Mouse (Mus musculus) WW6 (cell line): ENCODE results near the gene P2rx3.
A peak's percentile ranks its signal among the peaks of the same experiment; 100 is the strongest.

Experiments
- DNase-seq: peaks from one replicate; pipeline ENCODE4 v3.0.0-alpha.2; 2013; ENCODE audit warnings: low read depth, low spot score

Gene P2rx3

GRCm38 (mm10) chr2:85037047-85038026 is at the start of gene P2rx3, which contains the start of gene Ssrp1:
P2rx3 (minus strand) TSS chr2:85037462.
Ssrp1 (plus strand) TSS chr2:85037234.
- DNase-seq: peak; percentile 83

GRCm38 (mm10) chr2:85073751-85074150 is 36.5 kb upstream of the P2rx3 start:
- DNase-seq: no peak

GRCm38 (mm10) chr2:85071921-85072320 is 34.7 kb upstream of the P2rx3 start:
- no peak for DNase-seq

- no peak for DNase-seq
Measured at GRCm38 (mm10) chr2:85070086-85070485, 32.8 kb upstream of the P2rx3 start.

- DNase-seq: no peak
Measured at GRCm38 (mm10) chr2:85068626-85069025, 31.4 kb upstream of the P2rx3 start.

GRCm38 (mm10) chr2:85067903-85068625 is 30.8 kb upstream of the P2rx3 start:
- no peak for DNase-seq

- no peak for DNase-seq
Measured at GRCm38 (mm10) chr2:85066937-85067336, 29.7 kb upstream of the P2rx3 start.

- DNase-seq: no peak
Measured at GRCm38 (mm10) chr2:85065141-85065875, 28.0 kb upstream of the P2rx3 start.

GRCm38 (mm10) chr2:85061107-85061541 is 23.9 kb upstream of the P2rx3 start:
- DNase-seq: no peak

- no peak for DNase-seq
Measured at GRCm38 (mm10) chr2:85060591-85061060, 23.4 kb upstream of the P2rx3 start.

GRCm38 (mm10) chr2:85059677-85060076 is 22.4 kb upstream of the P2rx3 start:
- DNase-seq: no peak

- DNase-seq: no peak
Measured at GRCm38 (mm10) chr2:85056711-85057110, 19.4 kb upstream of the P2rx3 start.

GRCm38 (mm10) chr2:85053192-85053816 is 16.0 kb upstream of the P2rx3 start:
- DNase-seq: no peak

GRCm38 (mm10) chr2:85050746-85051145 is 13.5 kb upstream of the P2rx3 start:
- no peak for DNase-seq

- no peak for DNase-seq
Measured at GRCm38 (mm10) chr2:85050001-85050634, 12.9 kb upstream of the P2rx3 start.

- no peak for DNase-seq
Measured at GRCm38 (mm10) chr2:85049277-85049676, 12.0 kb upstream of the P2rx3 start.

- no peak for DNase-seq
Measured at GRCm38 (mm10) chr2:85048168-85048751, 11.0 kb upstream of the P2rx3 start.

- DNase-seq: peak; percentile 74
Measured at GRCm38 (mm10) chr2:85047596-85048167, 10.4 kb upstream of the P2rx3 start, which contains the start of gene Tnks1bp1. Tnks1bp1 (plus strand) TSS chr2:85048022.

- DNase-seq: no peak
Measured at GRCm38 (mm10) chr2:85047081-85047480, 9.8 kb upstream of the P2rx3 start.

GRCm38 (mm10) chr2:85046222-85046621 is 9.0 kb upstream of the P2rx3 start:
- DNase-seq: no peak
